Mouse (Mus musculus): Measurements from ENCODE around the gene Psmb3.

DNA sequence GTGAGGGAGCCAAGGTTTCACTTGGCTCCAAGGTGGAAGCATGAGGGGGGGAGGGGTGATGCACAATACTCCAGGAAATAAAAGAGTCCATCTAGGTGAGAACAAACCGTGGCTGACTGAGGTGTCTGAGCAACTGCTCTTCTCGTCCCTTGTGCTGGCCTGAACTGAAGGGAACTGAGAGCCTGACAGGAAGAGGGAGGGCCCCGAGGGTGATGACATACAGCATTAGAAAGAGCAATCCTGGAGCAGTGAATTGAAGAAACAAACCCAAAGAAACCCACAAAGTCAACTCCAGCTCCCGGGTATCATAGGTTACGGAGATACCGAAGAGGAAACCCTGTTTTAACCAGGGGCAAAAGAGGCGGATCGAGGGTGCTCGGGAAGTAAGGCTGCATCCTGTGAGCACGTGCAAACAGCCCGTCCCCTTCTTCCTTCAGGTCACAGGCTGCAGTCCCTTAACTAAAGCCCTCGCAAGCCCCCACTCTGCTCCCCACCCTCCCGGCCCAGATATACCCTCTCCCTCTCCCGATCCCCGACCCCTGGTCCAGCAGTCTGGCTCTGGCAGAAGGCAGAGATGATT lies 15.2 kb downstream of the Psmb3 start:
- TF ChIP-seq CTCF (IDR thresholded peaks at IDR 0.05; ENCODE audit: extremely low read depth, insufficient read depth, insufficient read length, insufficient replicate concordance), result no peak
- no peak for TF ChIP-seq POLR2A (IDR thresholded peaks at IDR 0.05; ENCODE audit: low read depth, low read length)
